Mouse (Mus musculus): ENCODE measurements at regions not wholly inside any gene's neighbourhood (a gene's known extent, or its start where the extent isn't known, plus 50 kb on each side); places are given as distances from the start of the nearest gene placed in this dataset.

GRCm38 (mm10) chr2:115095351-115095750 lies 440.6 kb upstream of the Dph6 start:
- no peak for DNase-seq (ENCODE audit: low spot score in 2 of 2)

- DNase-seq (ENCODE audit: low spot score in 2 of 2): no peak
Measured at GRCm38 (mm10) chr2:115101501-115101900, 446.7 kb upstream of the Dph6 start.

GRCm38 (mm10) chr2:115119429-115120205 lies 461.9 kb upstream of the BC052040 start:
- no peak for DNase-seq (ENCODE audit: low spot score in 2 of 2)

GRCm38 (mm10) chr2:115120206-115120503 lies 461.4 kb upstream of the BC052040 start:
- no peak for DNase-seq (ENCODE audit: low spot score in 2 of 2)

- no peak for DNase-seq (ENCODE audit: low spot score in 2 of 2)
Measured at GRCm38 (mm10) chr2:115126625-115127369, 454.7 kb upstream of the BC052040 start.

- no peak for DNase-seq (ENCODE audit: low spot score in 2 of 2)
Measured at GRCm38 (mm10) chr2:115131746-115132145, 449.8 kb upstream of the BC052040 start.

GRCm38 (mm10) chr2:115132165-115132592 lies 449.3 kb upstream of the BC052040 start:
- no peak for DNase-seq (ENCODE audit: low spot score in 2 of 2)

GRCm38 (mm10) chr2:115141416-115141815 lies 440.1 kb upstream of the BC052040 start:
- no peak for DNase-seq (ENCODE audit: low spot score in 2 of 2)

- no peak for DNase-seq (ENCODE audit: low spot score in 2 of 2)
Measured at GRCm38 (mm10) chr2:115172111-115172510, 409.4 kb upstream of the BC052040 start.

GRCm38 (mm10) chr2:115177076-115177475 lies 404.4 kb upstream of the BC052040 start:
- DNase-seq (ENCODE audit: low spot score in 2 of 2): no peak

GRCm38 (mm10) chr2:115177896-115178295 lies 403.6 kb upstream of the BC052040 start:
- no peak for DNase-seq (ENCODE audit: low spot score in 2 of 2)

- DNase-seq (ENCODE audit: low spot score in 2 of 2): no peak
Measured at GRCm38 (mm10) chr2:115211191-115211590, 370.3 kb upstream of the BC052040 start.

- no peak for DNase-seq (ENCODE audit: low spot score in 2 of 2)
Measured at GRCm38 (mm10) chr2:115213181-115213970, 368.1 kb upstream of the BC052040 start.

- no peak for DNase-seq (ENCODE audit: low spot score in 2 of 2)
Measured at GRCm38 (mm10) chr2:115214292-115214691, 367.2 kb upstream of the BC052040 start.

GRCm38 (mm10) chr2:115230041-115230440 lies 351.5 kb upstream of the BC052040 start:
- no peak for DNase-seq (ENCODE audit: low spot score in 2 of 2)

GRCm38 (mm10) chr2:115247673-115248072 lies 333.8 kb upstream of the BC052040 start:
- no peak for DNase-seq (ENCODE audit: low spot score in 2 of 2)

- DNase-seq (ENCODE audit: low spot score in 2 of 2): no peak
Measured at GRCm38 (mm10) chr2:115250019-115250807, 331.3 kb upstream of the BC052040 start.

GRCm38 (mm10) chr2:115257391-115257790 lies 324.1 kb upstream of the BC052040 start:
- DNase-seq (ENCODE audit: low spot score in 2 of 2): no peak

GRCm38 (mm10) chr2:115268247-115268646 lies 313.3 kb upstream of the BC052040 start:
- no peak for DNase-seq (ENCODE audit: low spot score in 2 of 2)

GRCm38 (mm10) chr2:115277421-115277820 lies 304.1 kb upstream of the BC052040 start:
- DNase-seq (ENCODE audit: low spot score in 2 of 2): no peak

- DNase-seq (ENCODE audit: low spot score in 2 of 2): no peak
Measured at GRCm38 (mm10) chr2:115293020-115293419, 288.5 kb upstream of the BC052040 start.

All from left cerebral cortex, adult 18-20 months (tissue).